Mouse (Mus musculus) lung, embryonic 14.5 days (tissue): ENCODE data around the gene Lyz1. TPM values are rescaled to one million over a fixed set of nuclear protein-coding genes. Genes with fewer than 3 reads are reported as not detected.
"Not testable (repeated sequence)": the region's sequence is repeated elsewhere in the genome, so short reads cannot be mapped to it uniquely, and the experiment has no call there.

ENCODE experiments used
- ATAC-seq: fragments of 200-750 bp; cut with Nextera tagmentation; 2 replicates; pipeline ENCODE4 v1.8.0; 2017; ENCODE audit warnings: mild to moderate bottlenecking, moderate TSS enrichment, moderate library complexity; ENCODE audit not compliant: insufficient read depth
- DNase-seq: peaks from one replicate; pipeline ENCODE4 v3.0.0-alpha.2; 2015
- H3K27ac ChIP-seq: fragments of 300-500 bp; sonication (generic); 2 replicates; pipeline ENCODE4 v1.5.1; 2014; ENCODE audit warnings: low read depth, mild to moderate bottlenecking, moderate library complexity
- H3K27me3 ChIP-seq: fragments of 300-500 bp; sonication (generic); 2 replicates; pipeline ENCODE4 v1.6.1; 2014; ENCODE audit warnings: low read length, control low read depth; ENCODE audit not compliant: insufficient read depth
- H3K36me3 ChIP-seq: fragments of 300-500 bp; sonication (generic); 2 replicates; pipeline ENCODE4 v1.6.1; 2014; ENCODE audit warnings: control low read depth; ENCODE audit not compliant: insufficient read depth
- H3K4me1 ChIP-seq: fragments of 300-500 bp; sonication (generic); 2 replicates; pipeline ENCODE4 v1.6.1; 2014; ENCODE audit warnings: antibody characterized with exemption, control low read depth; ENCODE audit not compliant: insufficient read depth
- H3K4me2 ChIP-seq: fragments of 300-500 bp; sonication (generic); 2 replicates; pipeline ENCODE4 v1.6.1; 2014; ENCODE audit warnings: mild to moderate bottlenecking
- H3K4me3 ChIP-seq: fragments of 300-500 bp; sonication (generic); 2 replicates; pipeline ENCODE4 v1.5.1; 2014; ENCODE audit warnings: low read depth, low read length
- H3K9ac ChIP-seq: fragments of 300-500 bp; sonication (generic); 2 replicates; pipeline ENCODE4 v1.6.1; 2014
- H3K9me3 ChIP-seq: fragments of 300-500 bp; sonication (generic); 2 replicates; pipeline ENCODE4 v1.6.1; 2016; ENCODE audit warnings: low read depth, low read length, control low read depth
- CTCF ChIP-seq: IDR thresholded peaks from 2 replicates; pipeline ENCODE4 v1.5.1; 2016; ENCODE audit warnings: antibody characterized with exemption, low read depth
- WGBS: fragments of 180-500 bp; shearing (Covaris S2); extraction: QIAGEN DNeasy Blood & Tissue Kit; methylation state at CpG from one replicate; pipeline ENCODE4 v1.1.7; 2014; 5-methylcytosine and 5-hydroxymethylcytosine counted together
- polyA plus RNA-seq: library from polyadenylated mRNA; unstranded; fragments of >200 nt; fragmentation: Nextera tagmentation; extraction: Ambion mirVana; gene quantifications from 2 replicates; pipeline ENCODE4 v1.2.1, GENCODE M21; 2014

Gene Lyz1
- polyA plus RNA-seq, 1 experiment from 2014 or later = not detected

DNA sequence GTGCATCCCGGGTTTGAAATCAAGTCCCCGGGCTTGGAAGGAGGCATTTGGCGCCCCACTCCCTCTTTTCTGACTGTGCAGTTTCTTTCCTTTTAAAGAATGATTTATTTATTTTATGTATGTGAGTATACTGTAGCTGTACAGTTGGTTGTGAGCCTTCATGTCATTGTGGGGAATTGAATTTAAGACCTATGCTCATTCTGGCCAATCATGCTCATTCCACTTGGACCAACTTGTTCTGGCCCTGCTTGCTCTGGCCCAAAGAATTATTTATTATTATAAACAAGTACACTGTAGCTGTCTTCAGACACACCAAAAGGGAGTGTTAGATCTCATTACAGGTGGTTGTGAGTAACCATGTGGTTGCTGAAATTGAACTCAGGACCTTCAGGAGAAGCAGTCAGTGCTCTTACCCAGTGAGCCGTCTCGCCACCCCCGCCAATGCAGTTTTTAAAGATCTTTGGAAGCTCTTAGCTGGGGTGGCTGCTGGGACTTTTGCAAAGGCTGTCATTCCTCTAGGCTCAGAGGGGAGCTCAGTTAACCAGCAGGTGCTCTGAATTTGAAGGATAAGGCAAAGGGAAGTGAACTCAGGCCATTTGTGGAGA lies 6.2 kb downstream of the Lyz1 start:
- no peaks in the 10 kb centered on the region for H3K36me3 ChIP-seq
- DNase-seq = no peak
- no peaks in the 10 kb centered on the region for H3K4me1 ChIP-seq
- no peak overlapping the region for H3K4me3 ChIP-seq
- H3K27ac ChIP-seq = no peak overlapping the region
- no peak for ATAC-seq
- H3K4me2 ChIP-seq = no peak overlapping the region
- H3K9ac ChIP-seq = no peak overlapping the region
- no peaks in the 10 kb centered on the region for H3K27me3 ChIP-seq
- no peaks in the 10 kb centered on the region for H3K9me3 ChIP-seq
- no peak for TF ChIP-seq CTCF
- 76% methylated on average over 6 of the region's 6 CpGs for WGBS

DNA sequence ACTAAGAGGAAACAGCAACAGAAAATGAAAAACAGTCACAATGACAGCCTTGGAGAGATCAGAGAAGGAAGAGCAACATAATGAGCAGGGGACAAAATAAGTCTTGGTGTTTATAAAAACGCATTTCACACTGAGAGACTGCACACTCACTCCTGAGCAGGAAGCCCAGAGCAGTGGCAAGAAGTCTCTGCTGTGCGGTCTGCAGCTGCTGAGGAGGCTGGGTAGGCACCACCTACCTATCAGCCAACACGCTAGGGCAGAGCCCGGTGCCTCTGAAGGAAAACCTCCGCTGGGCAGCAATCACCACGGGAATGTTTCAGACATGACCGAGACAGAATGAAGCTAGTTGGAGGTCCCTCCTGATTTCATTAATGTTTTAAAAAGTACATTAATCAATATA lies 7.1 kb downstream of the Lyz1 start:
- not testable (repeated sequence) for H3K9ac ChIP-seq, H3K9me3 ChIP-seq, H3K4me1 ChIP-seq, H3K36me3 ChIP-seq, H3K27me3 ChIP-seq, DNase-seq, H3K4me2 ChIP-seq, H3K4me3 ChIP-seq, ATAC-seq, H3K27ac ChIP-seq
- 52% methylated on average over 2 of the region's 7 CpGs for WGBS

DNA sequence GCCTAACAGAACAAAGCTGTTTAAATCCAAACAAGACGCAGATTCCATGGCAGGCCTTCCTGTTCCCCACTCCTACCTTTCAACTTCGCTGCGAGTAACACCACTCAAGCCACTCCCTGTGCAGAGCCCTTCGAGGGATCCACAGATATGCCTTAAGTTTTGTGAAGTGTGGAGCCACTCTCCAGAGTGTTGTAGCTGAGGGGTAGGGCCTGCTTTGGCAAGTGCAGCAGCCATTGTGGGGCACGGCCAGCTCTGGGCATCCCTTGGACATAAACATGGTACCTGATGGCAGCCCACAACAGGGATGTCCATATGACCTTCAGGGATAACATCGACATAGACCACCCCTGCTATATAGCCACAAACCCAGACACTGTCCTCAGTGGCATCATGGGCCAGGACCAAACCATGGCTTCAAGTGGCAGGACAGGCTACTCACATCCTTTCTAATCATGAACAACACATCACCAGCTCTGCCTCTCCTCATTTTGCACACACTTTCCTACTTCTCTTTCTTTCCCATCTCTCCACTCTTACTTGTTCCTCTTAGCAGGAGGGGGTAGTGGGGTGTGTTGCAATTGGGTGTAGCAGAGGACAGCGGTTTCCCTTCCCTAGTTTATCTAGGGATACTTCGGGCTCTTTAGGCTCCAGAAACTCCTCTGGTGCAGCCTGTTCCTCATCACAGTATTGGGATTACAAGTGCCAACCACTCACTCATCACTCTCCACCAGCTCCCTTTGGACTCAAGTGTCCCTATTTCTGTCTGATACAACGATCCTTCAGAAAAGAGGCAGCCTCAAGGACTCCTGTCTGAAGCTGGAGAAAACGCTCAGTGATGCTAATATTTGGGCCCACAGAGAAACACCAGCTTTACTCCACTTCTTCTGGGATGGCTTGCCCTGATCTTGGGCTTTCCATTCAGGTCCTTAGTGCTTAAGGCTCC lies 7.8 kb downstream of the Lyz1 start:
- 68% methylated on average over 10 of the region's 10 CpGs for WGBS
- Histone ChIP-seq H3K36me3 (no peaks in the 10 kb centered on the region), H3K9me3 (no peaks in the 10 kb centered on the region), H3K9ac (no peak overlapping the region), H3K4me2 (no peak overlapping the region), H3K27ac (no peak overlapping the region), H3K4me3 (no peak overlapping the region), H3K27me3 (no peaks in the 10 kb centered on the region), H3K4me1 (no peaks in the 10 kb centered on the region)
- no peak for ATAC-seq
- no peak for TF ChIP-seq CTCF
- no peak for DNase-seq

DNA sequence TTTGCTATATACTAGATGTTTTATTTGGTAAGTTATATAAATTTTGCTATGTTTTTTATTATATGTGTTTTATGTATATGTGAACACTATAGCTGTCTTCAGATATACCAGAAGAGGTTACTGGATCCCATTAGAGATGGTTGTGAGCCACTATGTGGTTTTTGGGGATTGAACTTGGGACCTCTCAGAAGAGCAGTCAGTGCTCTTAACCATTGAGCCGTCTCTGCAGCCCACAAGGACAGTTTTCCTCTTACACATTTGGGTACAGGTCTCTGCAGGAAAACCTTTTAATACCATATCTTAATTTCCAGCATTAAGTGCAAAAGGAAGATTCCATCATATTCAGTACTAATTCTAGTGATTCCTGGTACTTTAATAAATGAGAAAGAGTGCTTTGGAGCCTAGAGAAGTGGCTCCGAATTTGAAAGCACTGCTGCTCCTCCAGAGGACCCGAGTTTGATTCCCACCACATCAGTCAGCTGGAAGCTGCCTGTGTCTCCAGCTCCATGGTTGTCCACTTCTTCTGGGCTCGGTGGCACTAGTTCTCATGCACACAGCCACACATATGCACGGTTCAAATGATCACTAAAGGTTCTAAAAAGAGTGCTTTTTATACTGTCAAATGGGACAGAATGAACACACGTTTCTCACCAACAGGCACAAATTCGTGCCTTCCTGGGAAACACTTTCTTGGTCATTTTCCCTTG lies 8.6 kb downstream of the Lyz1 start:
- DNase-seq (no peak), ATAC-seq (no peak)
- H3K9ac ChIP-seq = no peak overlapping the region
- no peak overlapping the region for H3K27ac ChIP-seq
- no peaks in the 10 kb centered on the region for H3K4me1 ChIP-seq
- no peaks in the 10 kb centered on the region for H3K36me3 ChIP-seq
- no peaks in the 10 kb centered on the region for H3K27me3 ChIP-seq
- no peak overlapping the region for H3K4me3 ChIP-seq
- H3K9me3 ChIP-seq = no peaks in the 10 kb centered on the region
- WGBS = 76% methylated on average over 7 of the region's 7 CpGs
- H3K4me2 ChIP-seq = no peak overlapping the region
- TF ChIP-seq CTCF = no peak

DNA sequence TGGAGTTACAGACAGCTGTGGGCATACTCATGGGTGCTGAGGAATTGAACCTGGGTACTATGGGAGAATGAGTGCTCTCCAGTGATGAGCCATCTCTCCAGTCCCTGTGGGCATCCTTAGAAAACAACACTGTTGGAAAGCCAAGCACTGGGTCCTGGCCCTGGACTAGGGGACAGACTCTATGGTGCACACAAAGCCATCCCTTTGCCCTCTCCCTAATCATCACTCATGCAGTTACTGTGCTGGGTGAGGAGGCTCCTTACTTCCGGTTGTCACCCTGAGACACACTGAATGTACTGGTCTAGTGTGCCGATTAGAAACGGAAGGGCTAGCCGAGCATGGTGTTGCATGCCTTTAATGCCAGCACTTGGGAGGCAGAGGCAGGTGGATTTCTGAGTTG lies 9.5 kb downstream of the Lyz1 start:
- H3K4me1 ChIP-seq, H3K9ac ChIP-seq: not testable (repeated sequence)
- 87% methylated on average over 4 of the region's 4 CpGs for WGBS

DNA sequence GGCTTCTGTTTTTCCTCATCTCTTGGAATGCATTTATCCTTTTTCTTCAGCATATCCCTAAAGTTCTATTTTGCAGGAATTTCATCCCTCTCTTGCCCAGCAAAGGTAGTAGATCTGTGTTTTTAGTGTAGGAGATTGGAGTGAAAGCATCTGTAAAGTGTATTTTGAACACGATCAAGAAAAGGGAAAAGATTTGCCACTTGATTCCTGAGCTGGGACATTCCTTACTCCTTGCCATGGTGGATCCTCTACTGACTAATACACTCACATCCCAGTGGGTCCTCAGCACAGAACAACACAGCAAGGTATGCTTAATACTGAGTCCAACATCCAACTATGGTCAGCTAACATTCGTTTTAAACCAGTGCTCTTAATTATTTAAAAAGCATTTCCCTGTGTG lies 10.1 kb downstream of the Lyz1 start:
- ATAC-seq = no peak
- no peak for TF ChIP-seq CTCF
- H3K4me1 ChIP-seq = no peaks in the 10 kb centered on the region
- no peak overlapping the region for H3K4me3 ChIP-seq
- no peaks in the 10 kb centered on the region for H3K36me3 ChIP-seq
- H3K4me2 ChIP-seq = no peak overlapping the region
- no peaks in the 10 kb centered on the region for H3K9me3 ChIP-seq
- no peak for DNase-seq
- no peak overlapping the region for H3K27ac ChIP-seq
- no peak overlapping the region for H3K9ac ChIP-seq
- 67% methylated on average over 2 of the region's 2 CpGs for WGBS
- no peaks in the 10 kb centered on the region for H3K27me3 ChIP-seq

More for the DNA sequence above, 9.5 kb downstream of the Lyz1 start:
- not testable (repeated sequence) for ATAC-seq, H3K27me3 ChIP-seq, H3K4me2 ChIP-seq, DNase-seq, H3K27ac ChIP-seq, H3K9me3 ChIP-seq, H3K4me3 ChIP-seq, H3K36me3 ChIP-seq

- Histone ChIP-seq H3K27me3 (no peaks in the 10 kb centered on the region), H3K4me3 (no peak within 1 kb of the TSS), H3K27ac (no peak within 1 kb of the TSS), H3K9me3 (no peaks in the 10 kb centered on the region), H3K4me1 (no peaks in the 10 kb centered on the region), H3K36me3 (no peaks in the 10 kb centered on the region), H3K4me2 (no peak within 1 kb of the TSS), H3K9ac (no peak within 1 kb of the TSS)
- WGBS = 41% methylated on average over 4 of the region's 4 CpGs
- ATAC-seq = no peak
- DNase-seq = peak; percentile 27
- no peak for TF ChIP-seq CTCF
Observed at GRCm38 (mm10) chr10:117282049-117282448, 10.6 kb downstream of the Lyz1 start, which contains the start of gene Lyz2. Lyz2 (minus strand) TSS chr10:117282321.
